Mouse (Mus musculus) c-Kit-positive CD71-negative TER-119-negative erythroid progenitor cells, embryonic 14.5 days (primary cell): Measurements from ENCODE around the gene Gm49425.
"Not testable (repeated sequence)": the region's sequence is repeated elsewhere in the genome, so short reads cannot be mapped to it uniquely, and the experiment has no call there.

Experiments
- DNase-seq: peaks from one replicate; pipeline ENCODE4 v3.0.0-alpha.2; 2013; ENCODE audit warnings: low read depth

Gene Gm49425

GRCm38 (mm10) chr15:101517161-101517560, at the start of gene Gm49425:
Gm49425 (minus strand) TSS chr15:101517261.
- not testable (repeated sequence) for DNase-seq

GRCm38 (mm10) chr15:101562850-101563249, 45.8 kb upstream of the Gm49425 start, which contains the start of gene Krt90:
Krt90 (minus strand) TSS chr15:101562950.
- no peak for DNase-seq

DNA sequence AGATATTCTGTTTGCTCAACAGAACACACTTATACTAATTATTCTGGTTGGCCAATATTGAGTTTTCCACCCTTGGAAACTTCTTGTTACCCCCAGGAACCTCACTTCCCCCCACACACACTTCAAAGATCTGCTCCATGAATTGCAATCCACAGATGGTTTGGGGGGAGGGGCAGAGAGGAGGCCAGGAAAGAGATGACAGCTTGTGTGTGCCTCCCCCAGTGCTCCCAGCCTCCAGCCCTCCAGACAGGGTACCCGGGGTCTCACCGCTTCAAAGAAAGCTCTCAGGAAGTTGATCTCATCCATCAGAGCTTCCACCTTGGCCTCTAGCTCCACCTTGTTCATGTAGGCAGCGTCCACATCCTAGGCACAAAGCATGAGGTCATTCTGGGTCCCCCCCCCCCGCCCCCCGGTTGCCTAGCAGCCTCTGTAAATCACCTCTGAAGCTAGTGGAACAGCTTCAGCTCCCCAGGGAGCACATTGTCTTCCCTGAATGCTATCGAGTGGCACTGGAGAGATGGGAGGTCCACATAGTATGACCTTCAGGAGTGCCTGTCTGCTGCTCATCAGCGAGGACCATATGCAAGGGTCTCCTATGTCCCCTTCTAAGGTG, 41.1 kb upstream of the Gm49425 start:
- DNase-seq = no peak

DNA sequence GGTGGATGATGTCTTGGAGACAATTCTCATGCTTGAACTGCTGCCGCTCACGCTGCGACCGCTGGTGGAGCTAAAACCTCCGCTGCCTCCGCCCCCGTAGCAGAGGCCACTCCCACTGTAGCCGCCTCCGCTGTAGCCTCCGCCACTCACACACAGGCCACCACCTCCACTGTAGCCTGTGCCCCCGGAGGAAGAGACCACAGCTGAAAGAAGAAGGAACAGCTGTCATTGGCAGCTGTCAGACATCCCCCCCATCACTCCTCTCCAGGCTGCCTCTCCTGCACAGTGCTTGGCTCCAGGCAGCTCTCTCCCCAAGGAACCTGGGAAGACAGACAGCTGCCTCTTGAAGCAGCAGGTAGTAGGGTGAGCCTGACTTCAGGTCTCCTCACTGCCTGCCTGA, 36.1 kb upstream of the Gm49425 start:
- DNase-seq = peak; percentile 20

DNA sequence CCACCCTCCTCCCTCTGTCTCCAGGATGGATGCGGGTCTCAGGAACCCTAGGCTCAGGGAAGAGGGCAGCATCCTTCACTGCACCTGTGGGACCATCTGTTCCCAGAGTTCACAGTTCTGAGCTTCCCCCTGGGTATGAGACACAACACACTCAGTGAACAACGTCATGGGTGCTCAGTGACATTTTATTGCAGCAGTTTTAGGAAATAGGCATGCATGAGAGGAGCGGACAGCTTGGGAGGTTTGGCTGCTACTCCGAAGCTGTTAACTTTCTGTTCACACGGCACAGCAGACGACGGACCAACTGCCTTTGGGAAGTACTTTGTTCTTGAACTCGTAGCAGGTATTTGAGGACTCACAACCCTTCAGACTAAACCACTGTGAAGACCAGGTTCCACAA, 35.1 kb upstream of the Gm49425 start:
- no peak for DNase-seq

DNA sequence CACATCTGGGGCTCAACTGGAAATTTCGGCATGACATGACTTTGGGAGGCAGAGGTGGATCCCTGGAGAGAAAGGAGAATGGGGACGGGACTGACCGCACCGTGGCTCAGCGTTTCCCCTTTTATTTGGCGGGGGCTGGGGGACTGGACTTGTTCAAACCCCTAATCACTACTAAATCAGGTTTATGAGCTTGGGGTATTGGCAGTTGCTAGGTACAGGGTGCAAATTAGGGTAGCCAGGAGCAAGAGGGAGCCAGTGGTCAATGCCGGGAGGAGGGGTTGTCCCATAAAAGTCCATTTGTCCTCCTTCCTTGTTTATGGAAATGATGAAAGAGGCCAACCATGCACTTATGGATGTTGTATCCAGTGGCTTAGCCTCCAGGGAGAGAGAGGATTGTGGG, 33.5 kb upstream of the Gm49425 start, which contains the start of gene Krt82:
Krt82 (minus strand) TSS at position 101 of the 400 bp plus-strand sequence.
- no peak for DNase-seq

DNA sequence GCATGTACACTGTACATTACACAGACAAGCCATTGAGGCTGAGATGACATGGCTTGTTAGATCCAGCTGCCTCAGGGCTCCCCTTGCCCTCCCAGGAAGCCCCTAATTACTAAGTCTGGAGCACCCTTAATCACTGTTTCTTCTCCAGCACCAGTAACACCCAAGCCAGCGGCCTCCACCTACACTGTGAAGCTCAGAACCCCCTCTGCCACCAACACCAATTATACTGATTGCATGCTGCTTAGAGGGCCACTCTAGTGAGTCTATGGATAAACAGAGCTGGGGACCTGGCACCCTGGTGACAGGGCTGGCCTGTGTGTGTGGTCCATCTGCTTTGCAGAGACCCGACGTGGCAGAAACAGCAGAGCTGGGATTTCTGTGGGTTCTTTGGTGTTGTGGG, 27.4 kb upstream of the Gm49425 start:
- DNase-seq = no peak

GRCm38 (mm10) chr15:101542543-101542942, 25.5 kb upstream of the Gm49425 start:
- no peak for DNase-seq

DNA sequence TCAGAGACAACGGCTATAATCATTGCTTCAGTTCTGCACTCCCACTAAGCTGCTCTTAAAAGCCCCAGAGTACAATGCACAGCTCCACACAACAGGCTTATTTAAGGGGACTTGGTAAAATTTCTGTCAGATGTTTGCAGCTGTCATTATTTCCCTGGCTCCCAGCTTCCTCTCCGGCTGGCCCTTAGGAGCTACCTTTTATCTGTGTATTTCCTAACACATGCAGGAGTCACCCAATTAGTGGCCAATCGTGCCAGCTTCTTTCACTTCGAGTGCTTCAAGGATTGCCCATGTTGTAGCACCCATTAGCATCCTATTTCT, 21.5 kb upstream of the Gm49425 start:
- DNase-seq = no peak

GRCm38 (mm10) chr15:101537864-101538579, 21.0 kb upstream of the Gm49425 start:
- no peak for DNase-seq

DNA sequence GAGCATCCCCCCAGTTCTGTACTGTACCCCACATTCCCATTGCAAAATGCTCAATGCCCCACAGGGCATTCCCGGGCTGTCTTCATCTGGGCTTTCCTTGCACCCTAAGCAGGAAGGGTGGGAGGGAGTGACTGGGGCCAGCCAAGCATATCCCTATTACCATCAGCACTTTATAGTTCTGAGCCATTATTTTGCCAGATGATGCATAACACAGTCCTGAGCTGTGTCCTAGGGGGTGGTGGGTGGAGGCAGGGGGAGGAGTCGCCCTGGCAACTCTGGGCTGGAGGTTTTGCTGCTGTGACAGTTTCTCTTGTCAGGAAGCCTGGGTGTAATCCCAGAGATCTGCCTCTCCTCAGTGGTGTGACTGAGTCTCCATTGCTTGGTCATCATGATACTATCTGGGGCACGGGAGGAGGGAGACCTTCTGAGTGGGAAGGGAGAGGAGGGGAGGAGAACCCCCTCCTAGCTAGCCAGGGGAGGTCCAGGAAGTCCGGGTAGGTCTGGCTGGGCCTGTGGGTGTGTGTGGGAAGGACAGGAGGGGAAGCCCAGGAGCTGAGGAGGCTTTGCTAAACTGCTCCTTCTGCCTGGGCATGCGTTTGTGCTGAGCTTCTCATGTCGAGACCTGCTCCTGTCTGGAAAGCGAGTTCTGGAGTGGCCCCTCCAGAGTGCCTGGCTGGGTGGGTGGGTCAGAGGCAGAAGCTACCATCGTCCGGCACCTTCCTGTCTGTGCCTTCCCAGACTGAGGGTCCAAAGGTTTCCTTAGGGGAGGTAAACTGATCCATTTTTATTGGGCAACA, 19.2 kb upstream of the Gm49425 start:
- DNase-seq = no peak

GRCm38 (mm10) chr15:101532720-101533119, 15.7 kb upstream of the Gm49425 start, which contains the start of gene Krt84:
Krt84 (minus strand) TSS chr15:101532820.
- DNase-seq = no peak

GRCm38 (mm10) chr15:101522556-101523232, 5.6 kb upstream of the Gm49425 start:
- no peak for DNase-seq

DNA sequence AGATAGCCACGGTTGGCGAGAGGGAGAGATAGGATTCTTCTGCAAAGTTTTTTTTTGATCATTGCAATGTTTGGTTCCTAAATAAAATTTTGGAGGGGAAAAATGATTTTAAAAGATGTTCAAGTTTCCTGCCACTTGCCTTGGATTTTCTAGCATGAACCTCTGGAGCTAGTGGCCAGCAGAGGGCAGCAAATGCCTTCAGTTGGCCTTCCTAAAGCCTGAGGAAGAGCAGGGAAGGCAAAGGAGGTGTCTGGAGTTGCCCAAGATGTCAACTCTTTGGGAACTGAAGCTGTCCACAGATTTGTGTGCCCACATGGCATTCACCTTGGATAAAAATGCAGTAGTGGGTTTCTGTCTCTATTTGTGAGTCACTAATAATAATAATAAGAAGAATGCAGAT, 2.7 kb upstream of the Gm49425 start:
- DNase-seq = peak; percentile 55

- no peak for DNase-seq
These were observed 8.8 kb downstream of the Gm49425 start for GRCm38 (mm10) chr15:101508247-101508646.

DNA sequence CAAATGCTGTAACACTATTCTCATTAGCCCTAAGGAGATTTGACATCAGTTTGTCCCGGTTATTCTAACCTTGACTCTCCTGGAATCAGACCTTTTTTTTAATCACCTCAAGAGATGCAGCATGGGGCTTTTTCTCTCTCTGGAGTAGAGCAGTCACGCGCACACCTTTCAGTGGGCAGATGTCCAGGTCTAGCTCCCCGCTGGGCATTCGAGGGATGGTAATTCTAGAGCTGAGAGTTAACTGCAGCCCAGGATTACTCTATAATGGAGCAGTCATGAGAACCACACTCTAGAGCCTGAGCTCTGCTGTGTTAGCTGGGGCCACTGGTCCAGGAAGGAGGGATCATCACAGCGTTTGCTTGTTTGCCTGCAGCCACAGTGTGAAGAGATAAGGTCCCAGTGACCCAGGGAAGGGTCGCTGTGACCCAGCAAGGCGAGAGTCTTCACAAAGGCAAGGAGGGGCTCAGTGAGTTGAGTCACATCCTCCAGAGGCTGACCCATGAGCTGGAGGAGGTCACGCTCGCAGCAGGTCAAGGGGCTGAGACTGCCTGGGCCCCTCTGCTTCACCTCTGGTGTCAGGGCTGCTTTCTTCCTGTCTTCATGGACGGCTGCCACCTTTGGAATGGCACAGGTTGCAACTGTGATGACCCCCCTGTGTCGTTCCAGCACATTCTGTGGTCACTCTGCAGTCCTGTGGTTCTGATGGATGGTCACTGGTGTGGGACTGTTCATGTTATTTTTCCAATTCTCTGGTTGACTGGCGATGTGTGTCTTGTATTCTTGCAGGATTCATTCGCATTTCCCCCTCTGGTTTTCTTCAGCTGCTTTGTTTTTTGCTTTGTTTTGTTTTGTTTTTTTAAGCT, 9.9 kb downstream of the Gm49425 start:
- DNase-seq = no peak

- DNase-seq = no peak
These were observed 19.9 kb downstream of the Gm49425 start for GRCm38 (mm10) chr15:101497181-101497580.

DNA sequence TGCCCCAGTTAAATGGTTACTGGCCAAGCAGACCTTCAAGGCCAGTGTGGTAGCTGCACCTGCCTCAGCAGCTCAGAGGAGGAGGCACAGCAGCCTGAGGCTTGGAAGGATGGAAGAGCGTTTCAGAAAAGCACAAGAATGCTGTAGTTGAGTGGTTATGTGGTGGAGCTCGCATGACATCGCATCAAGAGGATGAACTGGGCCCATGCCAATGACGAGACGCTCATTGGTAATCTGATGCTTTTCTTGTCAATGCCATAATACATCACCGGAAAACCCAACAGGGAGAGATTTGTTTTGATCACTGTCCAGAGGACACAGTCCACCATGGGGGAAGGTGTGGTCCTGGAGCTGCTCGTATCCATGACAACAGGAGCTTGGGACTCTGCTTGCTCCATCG, 21.8 kb downstream of the Gm49425 start:
- DNase-seq = no peak

DNA sequence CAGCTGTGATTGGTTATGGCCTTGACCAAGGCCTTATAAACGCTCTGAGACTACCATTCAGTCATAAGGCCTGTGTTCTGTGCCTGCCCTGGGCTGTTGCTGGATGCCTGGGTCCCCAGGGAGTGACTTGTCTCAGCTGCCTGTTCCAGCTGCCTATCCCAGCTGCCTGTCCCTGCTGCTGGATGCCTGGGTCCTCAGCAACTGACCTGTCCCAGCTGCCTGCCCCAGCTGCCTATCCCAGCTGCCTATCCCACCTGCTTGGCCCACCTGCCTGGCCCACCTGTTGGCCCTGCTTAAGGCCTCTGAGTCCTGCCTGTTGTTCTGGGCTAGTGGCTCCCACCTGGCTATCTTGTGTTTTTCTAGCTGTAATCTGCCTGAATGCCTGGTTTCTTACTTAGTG, 22.9 kb downstream of the Gm49425 start:
- DNase-seq = no peak

DNA sequence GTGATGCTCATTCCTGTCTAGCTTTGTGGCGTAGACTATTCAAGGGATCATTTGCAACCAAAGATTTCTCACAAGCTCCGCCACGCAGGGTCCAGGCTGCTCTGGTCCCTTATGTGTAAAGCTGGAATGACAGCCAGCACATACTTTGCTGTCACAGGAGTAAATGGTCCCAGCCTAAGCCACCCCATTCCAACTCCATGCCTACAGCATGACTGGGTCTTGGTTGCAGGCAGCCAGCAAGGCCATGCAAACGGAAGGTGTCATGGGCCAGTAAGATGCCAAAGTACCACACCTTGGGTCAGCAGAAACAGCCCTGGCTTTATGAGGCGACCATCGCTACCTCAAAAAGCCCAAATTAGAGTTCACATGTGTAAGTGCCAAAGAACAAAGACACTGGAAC, 23.3 kb downstream of the Gm49425 start:
- DNase-seq = no peak

DNA sequence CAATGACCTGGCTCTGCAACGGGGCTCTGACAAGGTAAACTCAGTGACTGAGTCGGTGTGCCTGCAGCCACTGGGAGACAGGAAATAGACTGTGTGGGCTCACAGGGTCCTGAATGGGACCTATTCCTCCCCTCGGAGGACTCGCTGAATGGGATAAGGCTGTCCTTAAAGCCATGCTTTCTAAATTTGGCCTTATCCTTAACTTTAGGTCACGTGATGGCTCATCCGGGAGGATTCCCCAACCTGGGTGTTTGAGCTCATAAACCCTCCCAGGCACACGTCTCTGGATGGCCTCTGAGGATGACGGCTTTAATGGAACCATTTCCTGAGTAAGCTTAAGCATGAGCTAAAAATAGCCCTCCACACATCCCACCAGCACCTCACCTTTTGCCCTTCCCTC, 24.3 kb downstream of the Gm49425 start:
- DNase-seq = no peak
